Mouse (Mus musculus) left cerebral cortex, adult 11 months (tissue): Measurements from ENCODE around the gene Fyco1.
"Not testable (repeated sequence)": the region's sequence is repeated elsewhere in the genome, so short reads cannot be mapped to it uniquely, and the experiment has no call there.

ENCODE experiments used
- DNase-seq: peaks from one replicate; pipeline ENCODE4 v3.0.0; 2022; ENCODE audit warnings: low spot score

The Fyco1 gene

DNA sequence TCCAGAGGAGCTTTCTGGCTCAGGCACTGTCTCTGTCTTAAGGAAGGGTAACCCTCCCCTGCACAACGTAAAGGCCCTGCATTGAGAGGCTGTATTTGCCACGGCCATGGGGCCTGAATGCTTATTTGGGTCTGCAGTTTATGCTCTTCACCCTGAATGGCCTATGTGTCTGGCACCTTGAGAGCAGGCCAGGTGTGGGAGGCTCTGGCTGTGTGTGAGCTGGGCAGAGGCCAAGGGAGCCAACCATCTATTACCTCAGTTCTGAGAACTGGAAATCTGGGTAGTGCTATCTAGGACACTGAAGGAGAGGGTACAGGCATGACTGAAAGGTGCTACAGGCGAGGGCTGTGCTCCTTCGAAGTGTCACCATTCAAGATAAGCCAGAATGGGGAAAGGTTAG lies 36.9 kb downstream of the Fyco1 start:
- DNase-seq: no peak

GRCm38 (mm10) chr9:123814326-123814725 lies 37.4 kb downstream of the Fyco1 start:
- DNase-seq: no peak

DNA sequence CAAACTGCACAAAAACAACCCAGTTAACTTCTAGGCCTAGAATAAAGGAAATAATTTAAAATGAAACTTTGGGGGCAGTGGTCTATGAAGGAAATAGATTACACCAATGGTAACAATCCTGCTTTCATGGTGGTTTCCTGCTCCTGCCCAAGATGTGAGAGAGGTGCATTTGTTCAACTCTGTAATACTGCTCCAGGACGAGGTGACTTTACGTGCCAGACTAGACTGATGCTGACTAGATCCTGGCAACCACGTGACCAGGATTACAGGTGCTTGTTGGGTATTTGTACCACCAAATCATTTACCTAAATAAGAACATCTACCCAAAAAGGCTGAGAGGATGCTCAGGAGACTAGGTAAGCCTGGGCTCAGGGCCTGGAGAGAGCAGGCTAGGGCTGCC lies 39.9 kb downstream of the Fyco1 start:
- DNase-seq: no peak

GRCm38 (mm10) chr9:123808583-123808982 lies 43.1 kb downstream of the Fyco1 start:
- no peak for DNase-seq

- DNase-seq: no peak
These were observed 45.4 kb downstream of the Fyco1 start, which contains the start of gene Cxcr6 for GRCm38 (mm10) chr9:123806267-123806666. Cxcr6 (plus strand) TSS chr9:123806475.

- DNase-seq: no peak
These were observed 46.5 kb downstream of the Fyco1 start for GRCm38 (mm10) chr9:123805241-123805640.

- no peak for DNase-seq
These were observed 48.8 kb downstream of the Fyco1 start for GRCm38 (mm10) chr9:123802896-123803295.

DNA sequence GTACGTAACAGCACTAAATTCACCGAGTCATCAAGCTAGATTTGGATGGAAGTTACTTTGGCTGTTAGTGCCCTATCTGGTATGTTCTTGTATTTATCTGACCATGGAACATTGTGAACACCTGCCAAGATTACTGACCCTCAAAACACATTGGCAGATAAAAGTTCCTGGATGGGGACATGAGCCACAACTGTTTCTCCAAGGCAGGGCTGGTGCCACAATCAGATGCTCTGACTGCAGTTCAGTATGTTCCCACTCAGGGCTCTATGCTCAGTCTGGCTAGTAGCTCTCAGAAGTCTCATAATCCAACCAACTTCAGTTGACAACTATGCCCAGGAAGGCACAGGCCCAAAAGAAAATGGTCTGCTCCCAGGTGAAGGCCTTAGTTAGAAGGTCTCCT lies 49.3 kb downstream of the Fyco1 start:
- no peak for DNase-seq

- DNase-seq: no peak
These were observed 50.2 kb downstream of the Fyco1 start for GRCm38 (mm10) chr9:123801527-123801926.

DNA sequence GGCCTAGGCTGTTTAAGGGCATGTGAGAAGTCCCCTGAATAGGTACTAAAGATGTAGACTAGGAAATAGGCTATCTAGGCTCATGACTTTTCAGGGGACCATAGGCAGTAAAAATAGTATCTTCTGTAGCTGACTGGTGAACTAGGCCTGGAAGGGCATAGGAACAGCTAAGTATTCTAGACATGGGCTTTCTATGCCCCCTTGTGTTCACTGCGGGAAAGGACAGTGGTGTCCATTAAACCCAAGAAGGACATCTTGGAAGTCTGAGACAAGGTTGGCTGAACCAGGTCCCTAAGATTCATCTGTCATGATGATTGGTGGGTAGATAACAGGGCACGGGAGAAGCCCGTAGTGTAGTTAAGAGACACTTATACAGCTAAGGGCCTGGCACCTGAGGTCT lies 55.5 kb downstream of the Fyco1 start:
- peak; percentile 19 for DNase-seq

DNA sequence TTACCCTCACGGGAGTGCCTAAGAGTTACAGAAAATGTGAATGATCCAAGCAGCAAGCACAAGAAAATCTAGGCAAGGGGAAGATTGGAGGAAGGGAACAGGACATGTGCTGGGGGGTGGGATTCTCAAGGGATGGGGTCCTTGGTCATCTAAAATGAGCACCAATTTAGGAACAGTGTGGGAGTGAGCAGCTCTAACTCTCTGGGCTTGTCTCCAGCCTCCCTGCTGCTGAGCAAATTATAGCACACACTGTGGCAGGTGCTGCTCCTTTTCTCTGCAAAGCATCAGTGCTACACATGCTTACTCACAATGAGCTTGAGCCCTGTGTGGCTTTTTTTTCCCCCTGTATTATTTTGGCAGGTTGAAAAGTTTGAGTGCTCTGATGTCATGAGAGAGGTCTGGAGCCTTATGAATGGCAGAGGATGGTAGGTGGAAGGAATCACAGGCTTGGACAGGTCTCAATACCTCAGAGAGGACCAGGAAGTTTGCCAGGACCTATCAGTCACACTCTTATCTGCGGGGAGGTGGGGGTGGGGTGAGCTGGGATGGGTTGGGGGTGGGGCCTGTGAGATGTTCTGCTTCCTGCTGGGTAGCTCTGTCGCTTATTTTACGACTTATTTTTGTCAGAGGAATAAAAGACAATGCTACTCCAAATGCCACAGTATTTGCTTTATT lies 62.7 kb downstream of the Fyco1 start:
- DNase-seq: no peak

- DNase-seq: not testable (repeated sequence)
These were observed 78.4 kb downstream of the Fyco1 start for GRCm38 (mm10) chr9:123773299-123773698.

GRCm38 (mm10) chr9:123769532-123769931 lies 82.2 kb downstream of the Fyco1 start:
- no peak for DNase-seq

DNA sequence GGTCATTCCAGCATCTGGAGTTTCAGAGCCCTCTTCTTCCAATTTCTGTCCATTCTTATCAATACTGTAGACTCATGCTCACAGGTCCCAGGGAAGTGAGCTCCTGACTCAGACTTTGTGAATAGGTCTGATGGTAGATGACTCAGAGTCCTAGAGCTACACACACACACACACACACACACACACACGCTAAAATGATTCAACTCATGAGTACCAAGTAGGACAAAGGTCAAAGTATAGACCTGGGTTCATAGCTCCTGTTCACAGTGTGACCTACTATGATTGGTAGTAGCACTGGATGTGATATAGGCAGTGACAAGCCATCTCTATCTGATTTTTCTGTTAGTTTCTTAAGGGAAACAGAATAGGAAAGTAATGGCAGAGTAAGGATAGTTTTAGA lies 83.3 kb downstream of the Fyco1 start:
- DNase-seq: no peak

DNA sequence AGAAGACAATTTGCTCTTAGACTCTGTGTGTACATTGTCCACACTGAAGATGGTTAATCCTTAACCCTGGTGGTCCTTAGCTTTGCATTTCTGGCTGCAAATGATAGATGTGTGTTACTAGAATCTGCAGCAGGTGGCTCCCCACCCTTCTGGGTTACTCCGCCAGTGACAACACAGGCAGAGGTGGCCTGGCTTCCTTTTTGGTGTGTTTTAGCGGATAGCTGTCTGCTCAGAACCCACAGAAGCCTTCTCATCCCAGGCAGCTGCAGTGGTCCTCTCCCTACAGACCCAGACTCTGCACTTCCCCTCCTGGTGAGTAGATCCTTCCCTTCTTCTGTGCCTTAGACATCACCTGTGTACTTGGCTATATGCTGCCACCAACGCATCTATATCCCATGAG lies 84.7 kb downstream of the Fyco1 start:
- no peak for DNase-seq

GRCm38 (mm10) chr9:123763771-123764170 lies 87.9 kb downstream of the Fyco1 start:
- DNase-seq: no peak

GRCm38 (mm10) chr9:123762886-123763285 lies 88.8 kb downstream of the Fyco1 start:
- no peak for DNase-seq

GRCm38 (mm10) chr9:123760806-123761205 lies 90.9 kb downstream of the Fyco1 start:
- no peak for DNase-seq

GRCm38 (mm10) chr9:123758645-123759044 lies 93.1 kb downstream of the Fyco1 start:
- DNase-seq: no peak

- DNase-seq: no peak
These were observed 93.5 kb downstream of the Fyco1 start for GRCm38 (mm10) chr9:123758156-123758555.

GRCm38 (mm10) chr9:123757326-123757725 lies 94.4 kb downstream of the Fyco1 start:
- no peak for DNase-seq

DNA sequence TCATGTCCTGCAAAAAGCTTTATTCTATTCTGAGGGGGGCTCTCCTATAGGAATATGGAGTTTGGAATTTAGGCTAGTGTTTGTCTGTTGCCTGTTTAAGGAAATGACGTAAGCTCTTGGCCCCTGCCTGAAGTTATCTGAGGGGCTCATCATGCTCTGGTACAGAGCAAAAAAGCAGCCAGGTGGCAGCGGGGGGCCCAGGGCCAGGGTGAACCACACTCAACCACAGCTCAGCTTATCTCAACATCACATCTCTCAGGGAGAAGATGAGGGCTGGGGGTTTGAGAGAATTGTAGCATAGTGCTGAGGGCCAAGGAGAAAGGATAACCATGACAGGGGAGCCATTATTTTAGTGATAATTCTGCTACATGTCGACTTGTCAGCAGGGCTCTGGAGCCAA lies 94.9 kb downstream of the Fyco1 start:
- DNase-seq: no peak

DNA sequence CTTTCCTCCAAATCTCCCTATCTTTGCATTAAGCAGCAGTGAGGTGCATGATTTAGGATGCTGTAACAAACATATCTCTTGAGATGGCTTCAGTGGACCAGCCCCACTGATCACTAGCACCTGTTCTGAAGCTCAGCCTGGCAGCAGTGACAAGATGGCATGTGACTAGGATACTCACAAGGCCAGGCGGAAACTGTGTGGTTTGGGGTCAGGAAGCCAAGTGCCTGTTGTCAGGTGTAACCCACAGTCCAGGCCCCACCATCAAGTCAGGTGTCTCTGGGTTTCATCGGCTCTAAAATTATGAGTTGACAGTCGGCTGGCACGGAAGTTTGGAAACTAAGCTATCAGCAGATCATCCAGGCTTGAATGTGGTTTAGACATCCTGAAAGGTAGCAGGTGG lies 97.4 kb downstream of the Fyco1 start:
- DNase-seq: no peak

DNA sequence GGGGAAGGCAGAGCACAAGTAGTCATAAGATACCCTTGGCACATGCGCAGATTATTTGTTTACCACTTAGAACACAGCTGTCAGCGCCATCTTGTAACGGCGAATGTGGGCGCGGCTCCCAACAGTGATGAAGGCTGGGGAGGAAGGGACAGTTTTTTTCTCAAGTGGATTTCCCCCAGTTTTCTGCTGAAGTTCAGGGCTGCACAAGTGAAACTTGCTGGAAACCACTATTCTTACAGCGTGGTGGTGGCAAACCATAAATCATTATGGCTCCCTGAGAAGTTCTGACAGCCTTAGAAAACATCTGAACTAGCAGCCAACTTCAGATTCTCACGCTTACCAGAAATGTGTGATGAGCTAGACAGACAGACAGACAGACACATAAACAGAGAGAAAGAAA lies 102.0 kb downstream of the Fyco1 start:
- not testable (repeated sequence) for DNase-seq
